Mouse (Mus musculus) c-Kit-positive CD71-positive TER-119-positive erythroid progenitor cells, embryonic 14.5 days (primary cell): ENCODE measurements around the gene Etl4.

Experiments used
- DNase-seq: peaks from one replicate; pipeline ENCODE4 v3.0.0-alpha.2; 2013; ENCODE audit warnings: low spot score

Etl4 gene

DNA sequence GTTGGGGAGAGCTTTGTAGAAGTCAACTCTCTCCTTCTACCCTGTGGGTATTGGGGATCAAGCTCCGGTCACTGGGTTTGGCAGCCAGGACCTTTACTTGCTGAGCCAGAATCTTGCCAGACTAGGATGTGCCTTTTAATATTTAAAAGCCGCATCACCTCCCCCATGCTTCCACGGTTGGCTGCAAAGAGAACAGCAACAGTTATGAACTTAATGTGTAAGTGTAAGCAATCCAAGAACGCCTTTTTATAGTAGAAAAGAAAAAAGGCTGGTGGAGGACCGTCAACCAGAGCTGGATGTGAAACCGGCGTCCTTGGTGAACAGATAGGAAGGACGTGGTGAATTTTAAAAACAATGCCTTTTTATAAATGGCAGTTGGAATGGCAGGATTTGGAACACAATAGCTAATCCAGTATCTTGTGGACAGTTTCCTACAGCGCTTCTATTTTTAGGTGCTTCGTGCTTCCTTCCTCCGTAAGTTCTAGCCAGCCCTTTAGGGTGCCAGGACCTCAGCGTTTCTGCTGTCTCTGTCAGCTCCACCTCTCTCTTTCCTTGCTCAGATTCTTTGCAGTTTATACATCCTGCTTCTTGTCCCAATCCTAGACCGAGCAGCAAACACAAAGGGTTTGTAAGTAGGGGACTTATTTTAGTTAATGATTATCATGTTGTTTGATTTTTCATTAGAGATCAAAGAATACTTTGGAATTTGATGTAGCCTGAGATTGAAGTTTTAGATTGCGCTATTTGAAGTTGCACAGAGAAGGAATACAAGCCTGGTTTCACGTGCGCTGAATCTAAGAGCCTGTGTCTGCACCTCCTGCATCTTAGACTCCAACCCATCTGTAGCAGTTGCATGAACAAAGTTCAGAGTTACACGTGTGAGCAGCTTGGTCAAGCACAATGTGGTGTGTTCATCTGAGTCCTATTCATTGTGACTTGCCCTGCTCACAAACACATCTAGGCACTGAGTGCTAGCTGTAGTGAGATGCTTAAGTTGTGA lies 535.9 kb downstream of the Etl4 start:
- DNase-seq: no peak

GRCm38 (mm10) chr2:20446180-20446579 lies 536.6 kb downstream of the Etl4 start:
- no peak for DNase-seq

DNA sequence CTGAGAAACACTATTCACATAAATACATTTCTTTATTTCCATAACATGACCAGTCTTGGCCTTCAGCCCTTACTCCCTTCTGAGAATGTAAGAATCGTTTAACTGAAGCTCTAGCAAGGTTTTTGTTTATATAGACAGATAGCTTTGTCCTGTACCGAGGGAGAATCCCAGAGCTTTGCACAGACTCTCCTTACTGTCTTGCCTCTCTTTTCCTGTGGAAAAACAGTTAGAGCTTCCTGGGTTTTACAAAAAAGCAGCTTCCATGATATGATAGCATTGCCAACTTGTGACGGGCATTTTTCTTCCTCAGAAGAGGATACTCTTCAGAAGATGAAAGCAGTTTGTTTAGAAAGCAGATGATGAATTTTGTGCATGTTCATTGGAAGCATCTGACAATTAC lies 541.4 kb downstream of the Etl4 start:
- DNase-seq: no peak

GRCm38 (mm10) chr2:20453506-20454206 lies 544.1 kb downstream of the Etl4 start:
- no peak for DNase-seq

- DNase-seq: no peak
Measured at GRCm38 (mm10) chr2:20479199-20479598, 569.6 kb downstream of the Etl4 start.

GRCm38 (mm10) chr2:20486137-20486788 lies 576.7 kb downstream of the Etl4 start:
- DNase-seq: no peak

GRCm38 (mm10) chr2:20489090-20489489 lies 579.5 kb downstream of the Etl4 start:
- DNase-seq: no peak

DNA sequence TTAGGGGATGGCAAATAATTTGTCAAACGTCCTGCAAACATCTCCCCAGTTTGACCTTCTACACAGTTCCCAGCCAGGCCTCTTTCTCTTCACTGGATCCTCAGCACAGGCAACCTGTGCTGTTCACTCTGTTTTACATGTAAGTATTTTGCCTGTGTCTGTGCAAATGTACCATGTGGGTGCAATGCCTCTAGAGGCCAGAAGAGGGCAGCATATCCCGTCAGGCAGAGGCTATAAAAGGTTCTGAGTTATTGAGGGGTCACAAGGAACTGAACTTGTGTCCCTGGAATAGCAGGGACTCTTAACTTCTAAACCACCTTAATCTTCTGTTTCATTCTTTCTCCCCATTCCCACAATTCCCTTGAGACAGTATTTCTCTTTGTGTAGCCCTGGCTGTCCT lies 582.5 kb downstream of the Etl4 start:
- peak; percentile 9 for DNase-seq

GRCm38 (mm10) chr2:20493806-20494205 lies 584.2 kb downstream of the Etl4 start:
- DNase-seq: no peak

DNA sequence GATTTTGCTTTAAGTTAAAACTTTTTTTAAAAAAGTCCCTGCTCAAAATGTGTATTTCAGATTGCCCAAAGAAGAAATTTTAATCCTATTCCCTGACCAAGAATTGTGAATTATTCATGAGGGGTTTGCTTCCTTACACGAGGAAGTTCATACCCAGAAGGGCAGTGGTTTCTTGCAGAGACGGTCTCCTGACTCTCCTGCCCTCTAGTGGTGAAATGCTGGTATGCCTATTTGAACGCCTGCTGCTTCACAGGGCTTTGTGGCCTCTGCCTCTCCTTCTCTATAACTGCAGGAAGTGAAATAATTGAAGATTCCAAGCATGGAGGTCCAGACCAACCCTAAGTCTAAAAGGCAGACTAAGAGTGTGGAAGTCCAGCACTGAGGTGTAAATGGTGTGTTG lies 585.1 kb downstream of the Etl4 start:
- DNase-seq: peak; percentile 24

- DNase-seq: no peak
Measured at GRCm38 (mm10) chr2:20496219-20496800, 586.7 kb downstream of the Etl4 start.

DNA sequence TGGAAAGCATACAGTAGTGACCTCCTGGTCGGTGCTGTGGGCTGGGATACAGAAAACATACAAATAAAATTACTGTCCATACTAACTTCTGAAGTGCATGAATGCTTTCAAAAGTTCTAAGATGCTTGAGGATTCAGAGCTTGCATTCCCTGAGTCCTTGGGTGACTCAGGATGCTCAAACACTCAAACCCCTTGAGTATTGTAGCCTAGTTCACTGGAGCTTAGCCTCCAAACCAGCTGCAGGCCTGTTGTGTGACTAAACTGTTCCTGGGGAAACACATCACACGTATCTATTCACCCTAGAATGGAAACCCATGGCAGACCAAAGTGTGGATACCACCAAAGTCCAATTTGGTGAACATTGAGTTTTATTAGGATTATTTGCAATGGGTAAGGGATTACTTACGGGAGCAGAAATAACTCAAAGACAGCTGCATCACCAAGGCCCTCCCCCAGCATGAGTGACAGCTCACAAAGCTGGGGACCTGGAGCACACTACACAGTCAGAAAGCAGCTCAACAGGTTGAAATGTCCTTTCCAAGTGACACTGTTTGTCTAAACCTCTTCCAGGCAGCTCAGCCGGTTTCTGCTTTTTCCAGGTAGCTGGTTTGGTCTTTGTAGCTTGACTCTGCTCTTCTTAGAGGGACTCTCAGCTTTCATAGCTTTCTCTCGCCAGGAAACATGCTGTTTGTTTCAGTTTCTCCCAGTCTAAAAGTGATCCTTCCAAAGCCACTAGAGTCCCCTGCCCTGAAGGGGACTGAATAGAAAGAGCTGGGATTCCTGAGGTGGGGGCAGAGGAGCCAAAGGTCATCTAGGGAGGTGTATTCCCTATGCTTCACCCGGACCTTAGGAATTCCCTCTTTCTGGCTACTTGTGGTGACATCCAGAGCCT lies 598.5 kb downstream of the Etl4 start:
- no peak for DNase-seq

- no peak for DNase-seq
Measured at GRCm38 (mm10) chr2:20508724-20509052, 599.1 kb downstream of the Etl4 start.

GRCm38 (mm10) chr2:20510061-20510460 lies 600.5 kb downstream of the Etl4 start:
- DNase-seq: no peak

GRCm38 (mm10) chr2:20516270-20516865 lies 606.8 kb downstream of the Etl4 start:
- DNase-seq: no peak

- DNase-seq: no peak
Measured at GRCm38 (mm10) chr2:20517853-20518252, 608.3 kb downstream of the Etl4 start.

DNA sequence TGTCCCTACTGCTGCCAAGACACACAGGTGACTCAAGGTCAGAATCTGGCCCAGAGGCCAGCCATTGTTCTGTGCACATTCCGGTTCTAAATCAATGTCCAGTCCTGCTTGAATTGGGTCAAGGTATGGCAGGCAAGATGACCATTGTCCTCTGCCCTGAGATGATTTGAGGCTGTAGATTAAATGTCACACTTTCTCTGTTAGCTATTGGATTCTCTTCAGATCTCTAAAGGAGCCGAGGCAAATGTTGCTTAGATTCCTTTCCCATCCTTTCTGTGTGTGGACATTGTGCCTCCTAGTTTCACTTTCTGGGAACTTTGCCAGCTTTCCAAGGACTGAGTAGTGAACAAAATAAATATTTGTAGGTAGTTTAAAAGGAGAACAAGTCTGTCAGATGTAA lies 608.9 kb downstream of the Etl4 start:
- no peak for DNase-seq

GRCm38 (mm10) chr2:20519447-20520098 lies 610.0 kb downstream of the Etl4 start:
- no peak for DNase-seq

DNA sequence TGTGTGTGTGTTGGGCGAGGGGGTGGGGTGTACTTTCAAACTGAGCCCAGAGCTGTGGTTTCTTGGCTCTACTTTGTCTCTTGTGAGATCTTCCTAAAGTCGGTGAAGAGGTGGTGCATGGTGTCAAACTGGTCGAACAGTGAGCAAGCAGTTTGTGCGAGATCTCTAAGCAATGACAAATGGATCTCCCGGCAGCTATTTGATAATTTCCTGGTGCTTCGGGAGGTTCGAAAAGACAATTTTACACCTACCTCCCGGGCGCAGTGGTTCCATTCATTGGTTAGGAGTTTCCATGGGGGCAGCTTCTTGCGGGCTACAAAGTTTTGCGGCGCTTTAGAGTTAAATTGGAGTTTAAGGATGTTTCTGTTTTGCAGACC lies 610.5 kb downstream of the Etl4 start:
- no peak for DNase-seq
